Mouse (Mus musculus) liver, adult 2 months (tissue): Measurements from ENCODE around the gene E4f1.

ENCODE experiments used
- CTCF ChIP-seq: fragments of 200-500 bp; IDR thresholded peaks from 2 replicates; pipeline ENCODE4 v1.5.1; 2011; ENCODE audit warnings: low read depth, low read length, control low read depth
- POLR2A ChIP-seq: fragments of 200-500 bp; IDR thresholded peaks from 2 replicates; pipeline ENCODE4 v1.6.1; 2011; ENCODE audit warnings: low read length, control low read depth; ENCODE audit not compliant: insufficient read depth; ENCODE audit errors: extremely low read depth

DNA sequence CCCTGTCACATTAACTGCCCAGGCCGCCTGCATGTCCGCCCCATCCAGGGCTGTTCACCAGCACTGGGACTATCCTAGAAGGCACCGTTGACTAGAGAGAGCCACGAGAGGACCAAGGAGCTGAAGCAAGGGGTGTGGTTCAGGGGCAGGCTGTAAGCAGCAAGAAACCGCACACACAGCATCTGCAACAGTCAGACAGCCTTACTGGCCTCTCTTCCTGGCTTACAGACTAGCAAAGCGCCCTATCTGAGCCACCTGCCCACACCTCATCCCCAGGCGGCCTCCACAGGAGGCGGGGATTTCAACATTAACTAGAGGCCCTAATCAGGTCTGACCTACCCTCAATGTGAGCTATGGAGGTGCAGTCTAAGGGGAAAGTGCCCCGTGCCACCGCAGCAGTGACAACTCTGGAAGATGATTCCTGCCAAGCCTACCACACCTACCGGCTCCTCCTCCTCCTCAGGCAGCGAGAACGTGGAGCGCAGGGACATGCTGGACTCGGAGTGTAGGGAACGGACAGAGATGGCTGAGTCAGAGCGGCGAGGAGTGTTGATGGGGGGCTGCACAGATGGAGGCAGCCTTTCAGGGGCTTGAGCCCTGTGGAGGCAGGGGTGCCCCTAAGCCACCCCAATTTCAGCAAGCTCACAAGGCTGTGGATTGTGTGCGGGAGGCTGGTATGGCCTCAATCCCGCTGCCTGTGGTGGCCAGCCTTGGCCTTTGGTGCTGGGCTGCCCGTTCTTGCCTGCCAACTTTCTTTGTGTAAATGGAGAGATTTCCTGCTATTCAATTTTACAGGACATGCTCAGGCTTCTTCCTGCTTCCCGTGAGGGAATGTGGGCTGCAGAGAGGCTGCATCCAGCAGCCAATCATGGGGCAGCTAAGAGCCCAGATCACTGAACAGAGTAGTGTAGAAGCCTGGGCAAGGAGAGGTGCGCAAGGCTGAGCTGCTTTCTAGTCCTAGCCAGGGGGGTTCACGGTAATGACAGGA, 44.5 kb upstream of the E4f1 start:
- no peak for TF ChIP-seq CTCF
- no peak for TF ChIP-seq POLR2A
